Comparison of ENCODE assay signal across 31 mouse cellular contexts in genomic region chr1:39602477-39602876, GRCm38 (mm10). TPM values are rescaled to one million over a fixed set of nuclear protein-coding genes. Genes with fewer than 3 reads are reported as not detected.
DNase-seq lines count a peak whose midpoint lies in the region; ATAC-seq lines count a peak whose summit lies in the region.
"Had no signal": no experiment of that assay in that cellular context is flagged by ENCODE, and none has a peak within 500 bp of the region (broad histone marks: within the 10 kb centered on the region; RNA-seq: fewer than 3 reads in every experiment).

No protein-coding gene starts in this region.

- WGBS in macrophage (ENCODE audit: missing documents): 42% methylated on average over 3 of the region's 3 CpGs

- H3K36me3 ChIP-seq in macrophage (ENCODE audit: inconsistent target): no peaks in the 10 kb centered on the region
- H3K36me3 ChIP-seq: embryonic facial prominence, embryonic 10.5 days; embryonic facial prominence, embryonic 15.5 days; forebrain, embryonic 12.5 days; heart, embryonic 13.5 days; hindbrain, embryonic 10.5 days; limb, embryonic 13.5 days; midbrain, embryonic 12.5 days had no signal

- H3K79me2 ChIP-seq in macrophage (ENCODE audit: inconsistent target): no peaks in the 10 kb centered on the region

- peak overlapping the region; percentile 61 for H3K27ac ChIP-seq in macrophage
- H3K27ac ChIP-seq: embryonic facial prominence, embryonic 10.5 days; embryonic facial prominence, embryonic 15.5 days; forebrain, embryonic 12.5 days; heart, adult 2 months; heart, embryonic 13.5 days; hindbrain, embryonic 10.5 days; layer of hippocampus, adult 2 months; left cerebral cortex, adult 2 months; limb, embryonic 13.5 days; liver, embryonic 12.5 days; midbrain, embryonic 12.5 days had no signal

- peak; percentile 44 for DNase-seq in heart, adult 11 months
- DNase-seq in heart, adult 9 months (ENCODE audit: low spot score in 2 of 2): no peak
- peak; percentile 78 for DNase-seq in 416B (ENCODE audit: low read depth)
- DNase-seq in gastrocnemius, postnatal 10 days: no peak
- DNase-seq in cerebellum, postnatal 36 days: no peak
- DNase-seq: adrenal gland, postnatal 14 days; cerebellum, adult 2 months; cerebellum, postnatal 14 days; gastrocnemius, postnatal 25 days; heart, adult 2 months; heart, postnatal 10 days; kidney, adult 2 months; kidney, postnatal 36 days; lung, adult 18-20 months; retina, postnatal 1 day; right cerebral cortex, postnatal 14 days had no signal

- ATAC-seq in monocyte, adult 5-6 weeks (replicated peaks; ENCODE audit: insufficient number of reproducible peaks, low FRiP score, low TSS enrichment, poor library complexity, severe bottlenecking): peak; percentile 97
- ATAC-seq: hindbrain, embryonic 16.5 days; liver, embryonic 12.5 days; Patski had no signal

- H3K4me3 ChIP-seq in macrophage (ENCODE audit: inconsistent target): no peak overlapping the region
- H3K4me3 ChIP-seq: embryonic facial prominence, embryonic 10.5 days; embryonic facial prominence, embryonic 15.5 days; forebrain, embryonic 12.5 days; heart, adult 2 months; heart, embryonic 13.5 days; hindbrain, embryonic 10.5 days; layer of hippocampus, adult 2 months; left cerebral cortex, adult 2 months; limb, embryonic 13.5 days; liver, embryonic 12.5 days; midbrain, embryonic 12.5 days had no signal

RNA-seq across cellular contexts. Expression of gene Rnf149, which starts 25.3 kb away (rescaled TPM):
- total RNA-seq in macrophage (2018; cell fraction: chromatin; rRNA removed): 1,000 to 10,000 TPM in 4 of 26 experiments, 100 to 1,000 TPM in 22; 207 to 1,734 (median 562) TPM
- 100 to 1,000 TPM; 103 to 307 (median 139) TPM for total RNA-seq in macrophage (2018; cell fraction: cytosol; rRNA removed)
- 100 to 1,000 TPM; 181 to 676 (median 390) TPM for total RNA-seq in macrophage (2018; cell fraction: nucleus; rRNA removed)
- polyA plus RNA-seq in macrophage (2018): 117 to 167 TPM (median 137 TPM) in 3 replicates
- 204 to 430 TPM (median 348 TPM) in 3 replicates for total RNA-seq in monocyte, adult 5-6 weeks (2017)
- 10 to 100 TPM in 1 of 2 experiments, 1 to 10 TPM in 1; 9.3 to 11.2 TPM for total RNA-seq in gastrocnemius, postnatal 10 days (2021)

RNA-seq across cellular contexts. Expression of gene Creg2, which starts 48.8 kb away (rescaled TPM):
- 1 to 10 TPM in 8 of 26 experiments, under 1 TPM in 18; 0.18 to 2.2 (median 0.68) TPM for total RNA-seq in macrophage (2018; cell fraction: chromatin; rRNA removed)
- 1 to 10 TPM; 2.3 to 5.3 (median 3.8) TPM for total RNA-seq in macrophage (2018; cell fraction: cytosol; rRNA removed)
- total RNA-seq in macrophage (2018; cell fraction: nucleus; rRNA removed): 1 to 10 TPM in 24 of 26 experiments, under 1 TPM in 2; 0.41 to 5.3 (median 2.3) TPM
- polyA plus RNA-seq in macrophage (2018): 2.5 to 4.1 TPM (median 2.7 TPM) in 3 replicates
- 0.19 to 0.38 TPM in 2 of 3 replicates, not detected in the other for total RNA-seq in monocyte, adult 5-6 weeks (2017)
- under 1 TPM; 0.14 to 0.18 TPM for total RNA-seq in gastrocnemius, postnatal 10 days (2021)
- total RNA-seq: heart, postnatal 10 days; MEL had no signal
- polyA plus RNA-seq: heart, adult 2 months; heart, embryonic 13.5 days; liver, embryonic 12.5 days; Patski had no signal

Comparison
In these comparisons a context has a peak if more than half of its experiments do, and no peak if none do; other contexts are left out.
1. DNase-seq: peak in heart, adult 11 months (single experiment) and 416B (single experiment); none in heart, adult 9 months (0 of 2), gastrocnemius, postnatal 10 days (single experiment) and cerebellum, postnatal 36 days (0 of 2).
2. RNA of gene Rnf149, which starts 25.3 kb away (total RNA-seq): 204 to 430 TPM in monocyte, adult 5-6 weeks; 9.3 to 11.2 TPM in gastrocnemius, postnatal 10 days; every median in the first group is over 10 times any median in the second.